Mouse (Mus musculus) MEL-GATA-1-ER (cell line): Measurements from ENCODE around the gene B3galt5.

Experiments used
- DNase-seq: peaks from one replicate; pipeline ENCODE4 v3.0.0-alpha.2; 2012; ENCODE audit warnings: low read depth; ENCODE audit errors: extremely low read depth

B3galt5 gene

DNA sequence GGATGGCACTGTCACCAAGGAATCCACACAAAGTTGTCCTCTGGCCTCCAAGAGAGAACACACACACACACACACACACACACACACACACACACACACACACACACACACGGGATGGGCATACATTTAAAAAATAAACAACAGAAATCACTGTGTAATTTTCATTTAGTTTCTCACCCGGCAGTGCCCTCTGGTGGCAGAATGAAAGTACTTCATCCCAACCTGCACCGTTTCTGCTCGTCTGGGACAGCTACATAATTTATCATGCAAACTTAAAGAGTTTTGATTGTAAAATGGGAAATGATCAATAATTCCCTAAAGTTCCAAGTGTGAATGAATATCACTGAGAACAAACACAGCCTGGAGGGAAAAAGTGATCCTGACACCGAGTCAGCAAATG lies 105.7 kb downstream of the B3galt5 start:
- peak; percentile 12 for DNase-seq

GRCm38 (mm10) chr16:96341945-96342344 lies 106.3 kb downstream of the B3galt5 start:
- DNase-seq, result no peak

DNA sequence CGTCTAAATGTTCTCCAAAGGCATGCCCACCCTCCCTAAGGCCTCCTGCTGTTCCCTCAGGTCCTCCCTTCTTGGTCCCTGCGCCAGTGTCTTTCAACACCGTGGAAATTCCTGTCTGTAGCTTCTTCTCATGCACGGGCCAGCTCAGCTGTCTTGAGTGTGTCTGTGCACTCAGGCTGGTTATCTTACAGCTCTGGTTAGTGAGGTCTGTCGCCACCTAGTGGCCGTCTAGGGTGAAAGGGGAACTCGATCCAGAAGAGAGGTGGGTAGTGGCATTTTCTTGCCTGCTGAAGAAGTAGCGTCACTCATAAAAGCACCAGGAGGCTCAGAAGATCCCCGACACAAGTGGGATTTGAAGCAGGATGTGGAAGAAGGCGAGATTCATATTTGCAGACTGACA lies 109.5 kb downstream of the B3galt5 start:
- peak; percentile 68 for DNase-seq

GRCm38 (mm10) chr16:96348070-96348469 lies 112.5 kb downstream of the B3galt5 start:
- DNase-seq, result no peak

DNA sequence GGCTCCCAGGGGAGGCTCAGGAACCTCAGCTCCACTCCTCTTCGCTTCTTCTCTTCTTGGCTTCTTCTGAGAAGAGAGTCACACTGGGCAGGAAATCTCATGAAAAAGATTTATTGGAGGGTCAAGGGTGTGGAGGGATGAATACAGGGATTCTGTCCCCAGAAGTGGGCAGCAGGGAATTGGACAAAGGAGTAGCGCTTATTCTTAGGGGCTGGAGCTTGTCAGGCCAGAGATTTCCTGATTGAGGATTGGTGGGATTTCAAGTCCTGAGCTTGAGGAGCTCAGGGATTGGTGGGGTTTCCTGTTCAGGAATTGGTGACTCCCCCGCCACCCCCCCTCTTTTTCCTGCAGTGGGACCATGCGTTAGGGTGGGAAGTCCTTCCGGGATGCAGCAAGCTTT lies 113.2 kb downstream of the B3galt5 start:
- no peak for DNase-seq

DNA sequence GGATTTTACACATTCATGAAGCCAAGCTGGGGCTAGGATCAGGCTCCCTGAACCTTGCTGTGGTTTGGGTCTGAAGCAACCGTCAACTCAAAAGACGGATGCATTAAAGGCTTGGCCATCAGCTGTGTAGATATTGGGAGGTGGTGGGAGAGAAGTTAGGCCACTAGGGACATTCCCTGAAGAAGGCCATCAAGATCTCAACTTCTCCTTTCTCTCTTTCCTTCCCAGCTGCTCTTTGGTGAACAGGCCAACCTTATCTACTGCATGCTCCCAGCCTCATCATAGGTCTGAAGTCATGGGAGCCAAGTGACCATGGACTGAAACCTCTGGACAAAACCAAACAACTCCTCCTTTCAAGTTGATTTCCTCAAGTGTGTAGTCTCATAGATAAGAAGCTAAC lies 115.9 kb downstream of the B3galt5 start:
- DNase-seq, result no peak

DNA sequence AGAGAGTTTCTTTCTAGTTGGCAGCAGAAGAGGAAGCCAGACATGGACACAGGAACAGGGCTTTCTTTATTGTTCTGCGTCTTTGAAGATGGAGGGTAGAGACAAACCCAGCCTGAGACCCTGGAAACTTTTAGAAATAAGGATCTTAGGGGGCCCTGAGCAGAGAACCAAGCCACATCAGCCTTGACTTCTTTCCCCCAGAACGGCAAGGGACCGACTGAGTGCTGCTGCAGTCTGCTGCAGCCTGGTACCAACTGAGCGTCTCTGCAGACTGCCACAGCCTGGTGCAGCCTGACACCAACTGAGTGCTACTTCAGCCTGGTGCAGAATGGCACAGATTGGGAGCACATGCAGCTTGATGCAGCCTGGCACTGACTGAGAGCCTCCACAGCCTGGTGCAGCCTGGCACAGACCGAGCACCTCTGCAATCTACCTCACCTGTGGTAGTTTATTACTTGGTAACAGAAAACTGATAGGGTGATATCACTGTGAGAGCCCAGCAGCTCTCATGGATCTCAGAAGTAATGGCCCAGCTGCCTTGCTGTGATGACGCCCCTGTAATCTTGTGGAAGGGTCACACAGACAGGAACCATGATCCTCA lies 117.8 kb downstream of the B3galt5 start:
- no peak for DNase-seq

DNA sequence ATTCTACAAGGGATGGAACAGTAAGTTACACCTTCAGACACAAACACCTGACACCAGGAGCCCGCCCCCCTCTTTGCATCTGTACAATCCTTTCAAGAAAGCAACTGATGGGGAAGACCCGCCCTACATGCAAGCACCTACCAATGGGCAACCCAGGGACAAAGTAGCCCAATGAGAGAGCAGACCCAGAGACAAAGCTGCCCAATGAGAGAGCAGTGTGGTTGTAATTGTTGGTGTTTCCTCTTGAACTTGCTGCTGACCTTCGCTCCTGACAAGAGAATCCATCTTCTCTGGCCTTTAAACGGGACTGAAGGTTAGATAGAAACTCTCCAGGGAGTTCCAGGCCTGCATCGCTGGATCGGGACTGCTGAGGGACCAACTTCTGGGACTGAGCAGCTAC lies 118.4 kb downstream of the B3galt5 start:
- DNase-seq, result no peak

DNA sequence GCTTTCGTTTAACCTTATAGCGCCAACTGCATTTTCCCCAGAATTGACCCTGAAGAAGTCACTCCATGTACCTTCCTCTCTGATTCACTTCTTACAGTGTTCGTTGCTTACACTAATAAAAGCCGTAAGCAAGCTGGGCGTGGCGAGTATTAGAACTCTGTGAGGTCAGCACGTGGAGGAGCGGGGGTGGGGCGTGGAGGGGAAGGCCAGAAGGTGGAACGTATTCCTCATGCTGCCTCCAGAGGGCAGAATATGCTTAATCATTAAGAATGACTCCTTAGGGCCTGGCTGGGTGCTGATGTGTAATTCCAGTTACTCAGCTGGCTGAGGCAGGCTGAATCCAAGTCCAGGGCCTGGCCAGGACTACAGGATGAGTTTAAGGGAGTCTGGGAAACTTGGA lies 122.3 kb downstream of the B3galt5 start:
- peak; percentile 6 for DNase-seq

DNA sequence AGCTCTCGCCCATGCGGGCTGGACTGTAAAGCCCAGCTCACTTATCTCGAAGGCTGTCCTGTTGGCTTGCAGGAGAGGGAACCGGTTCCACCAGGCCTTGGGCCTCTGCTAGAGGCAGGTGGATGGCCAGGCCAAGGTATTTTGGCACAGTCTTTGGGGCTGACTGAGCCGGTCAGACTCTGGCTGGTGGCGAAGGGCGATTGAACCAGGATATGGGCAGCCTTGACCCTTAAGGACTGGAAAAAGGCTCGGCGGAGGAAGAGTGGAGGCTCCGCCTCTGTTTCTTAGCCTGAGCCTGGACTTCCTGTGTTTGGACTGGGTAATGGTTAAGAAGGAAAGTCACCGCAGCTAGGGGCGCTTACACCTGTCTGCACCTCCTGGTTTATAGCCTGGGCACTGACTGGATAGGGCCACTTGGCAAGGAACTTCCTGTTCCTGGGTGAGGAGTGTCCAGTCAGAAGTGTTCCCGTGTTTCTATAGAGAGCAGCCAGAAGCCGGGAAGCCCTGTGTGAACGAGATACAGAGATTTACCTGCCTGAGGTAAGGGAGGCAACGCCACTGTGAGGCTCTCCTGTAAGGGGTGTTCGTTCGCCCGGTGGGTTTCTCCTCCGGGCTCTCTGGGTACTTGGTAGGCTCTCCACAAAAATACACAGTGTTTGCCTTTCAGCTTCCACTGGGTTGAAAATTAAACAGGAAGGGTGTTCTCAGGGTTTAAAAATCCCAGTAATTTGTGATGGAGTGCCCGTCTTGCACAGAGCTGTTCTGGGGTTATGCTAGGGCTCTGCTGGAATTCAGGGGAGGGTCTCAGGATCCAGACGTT lies 125.9 kb downstream of the B3galt5 start:
- DNase-seq, result no peak

- no peak for DNase-seq
Observed at GRCm38 (mm10) chr16:96362873-96363272, 127.3 kb downstream of the B3galt5 start.

DNA sequence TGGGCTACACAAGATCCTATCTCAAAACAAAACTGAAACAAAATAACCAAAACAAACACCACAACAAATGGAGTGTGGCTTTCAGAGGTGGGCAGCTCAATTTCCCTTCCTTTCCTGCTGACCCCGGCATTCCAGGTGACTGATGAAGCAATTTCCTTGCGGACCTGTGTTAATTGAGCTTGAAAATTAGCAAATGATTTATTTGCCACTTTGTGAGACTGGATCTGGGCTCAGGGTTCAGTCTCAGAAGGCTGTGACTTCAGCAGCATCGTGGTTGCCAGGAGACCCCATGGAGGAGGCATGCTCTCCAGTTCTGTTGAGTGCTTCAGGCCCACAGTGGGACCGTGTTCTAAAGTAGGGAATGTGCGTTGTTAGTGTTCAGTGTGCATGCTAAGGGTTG lies 127.7 kb downstream of the B3galt5 start:
- no peak for DNase-seq

GRCm38 (mm10) chr16:96364870-96365269 lies 129.3 kb downstream of the B3galt5 start:
- no peak for DNase-seq
